Mouse (Mus musculus): ENCODE results near the gene Fancd2os. TPM values are rescaled to one million over a fixed set of nuclear protein-coding genes. Genes with fewer than 3 reads are reported as not detected.
A peak's percentile ranks its signal among the peaks of the same experiment; 100 is the strongest.

Fancd2os gene
- polyA plus RNA-seq (2015; fragmentation: Nextera tagmentation; extraction: Ambion mirVana): not detected in 2 replicates

DNA sequence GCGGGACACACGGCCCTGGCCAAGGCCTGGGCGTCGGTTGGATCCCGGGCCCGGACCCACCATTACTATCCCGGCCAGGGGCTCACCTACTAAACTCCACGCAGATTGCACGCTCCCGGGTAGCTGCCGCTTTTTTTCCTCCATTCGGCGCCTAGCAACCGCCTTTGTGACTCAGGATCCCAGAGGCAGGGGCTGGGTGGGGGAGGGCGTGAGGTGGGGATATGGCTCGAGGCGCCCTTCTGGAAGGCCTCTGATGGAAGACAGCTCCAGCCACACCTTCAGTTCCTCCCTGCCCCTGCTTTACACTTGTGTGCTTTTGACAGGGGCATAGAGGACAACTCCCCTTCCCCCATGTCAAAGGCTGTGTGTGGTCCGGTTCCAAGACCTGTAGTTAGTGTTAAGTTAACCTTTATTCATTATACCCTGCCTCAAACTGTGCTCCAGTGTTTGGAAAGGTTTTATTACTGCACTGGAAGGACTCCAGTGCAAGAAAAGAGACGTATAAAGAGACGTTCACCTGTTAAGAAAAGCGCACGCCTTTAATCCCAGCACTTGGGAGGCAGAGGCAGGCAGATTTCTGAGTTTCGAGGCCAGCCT lies at the start of gene Fancd2os:
Gene Fancd2os (minus strand): TSS at position 173 of the 597 bp plus-strand sequence.
- 43% methylated on average over 23 of the region's 23 CpGs for WGBS

DNA sequence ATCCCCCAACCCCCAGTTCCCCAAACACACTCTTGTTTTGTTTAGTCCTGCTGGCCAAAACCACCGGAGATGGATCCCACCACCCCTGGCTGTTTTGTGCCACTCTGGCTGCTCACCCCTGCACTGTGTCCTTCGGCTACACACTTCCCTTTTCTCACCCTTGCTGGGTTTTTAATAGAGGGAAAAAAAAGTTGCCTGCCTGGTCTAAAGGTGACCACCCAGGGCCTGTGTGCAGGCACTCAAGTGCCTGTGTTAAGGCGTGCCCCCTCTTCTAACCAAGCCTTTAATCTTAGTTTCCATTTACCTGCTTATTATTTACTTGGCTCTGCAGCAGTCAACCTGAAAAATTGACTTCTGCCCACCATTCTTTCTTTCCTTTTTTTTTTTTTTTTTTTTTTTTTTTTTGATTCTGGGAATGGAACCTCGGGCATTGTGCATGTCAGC lies 49.7 kb upstream of the Fancd2os start:
- Histone ChIP-seq H3K4me1 (replicated peaks; ENCODE audit: control insufficient read depth, insufficient read depth) (no peaks in the 10 kb centered on the region), H3K36me3 (ENCODE audit: control insufficient read depth, insufficient read depth, low read length) (peaks cover 3% of the 10 kb centered on the region; the same call in 1 of the 2 replicates), H3K4me3 (ENCODE audit: low read depth, low read length) (no peak overlapping the region), H3K27me3 (ENCODE audit: control insufficient read depth, insufficient read depth, low read length) (no peaks in the 10 kb centered on the region), H3K27ac (replicated peaks) (no peak overlapping the region), H3K4me2 (replicated peaks; ENCODE audit: low read depth) (no peak overlapping the region), H3K9me3 (ENCODE audit: control insufficient read depth, low read length) (no peaks in the 10 kb centered on the region), H3K9ac (ENCODE audit: low read length) (no peak overlapping the region)
- 70% methylated on average over 4 of the region's 4 CpGs for WGBS
- DNase-seq (ENCODE audit: low spot score): no peak
- ATAC-seq (ENCODE audit: low FRiP score, low TSS enrichment): no peak
- TF ChIP-seq EP300 (optimal IDR thresholded peaks at IDR 0.05) (no peak), CTCF (IDR thresholded peaks at IDR 0.05; ENCODE audit: low read depth) (no peak)

More for the DNA sequence above, at the start of gene Fancd2os:
- no peak within 1 kb of the TSS for H3K4me3 ChIP-seq (ENCODE audit: low read depth, low read length)
- H3K9me3 ChIP-seq (ENCODE audit: control insufficient read depth, low read length): no peaks in the 10 kb centered on the region
- H3K4me2 ChIP-seq (replicated peaks; ENCODE audit: low read depth): no peak within 1 kb of the TSS
- no peak within 1 kb of the TSS; the same call in 1 of the 2 replicates for H3K9ac ChIP-seq (ENCODE audit: low read length)
- no peak within 1 kb of the TSS for H3K27ac ChIP-seq (replicated peaks)
- H3K4me1 ChIP-seq (replicated peaks; ENCODE audit: control insufficient read depth, insufficient read depth): 0 out of 2 replicates have a peak, but pooled peaks cover 2% of the 10 kb centered on the region
- DNase-seq (ENCODE audit: low spot score): no peak
- H3K27me3 ChIP-seq (ENCODE audit: control insufficient read depth, insufficient read depth, low read length): no peaks in the 10 kb centered on the region
- no peaks in the 10 kb centered on the region for H3K36me3 ChIP-seq (ENCODE audit: control insufficient read depth, insufficient read depth, low read length)
- no peak for TF ChIP-seq CTCF (IDR thresholded peaks at IDR 0.05; ENCODE audit: low read depth)
- TF ChIP-seq EP300 (optimal IDR thresholded peaks at IDR 0.05): no peak
- ATAC-seq (ENCODE audit: low FRiP score, low TSS enrichment): no peak

DNA sequence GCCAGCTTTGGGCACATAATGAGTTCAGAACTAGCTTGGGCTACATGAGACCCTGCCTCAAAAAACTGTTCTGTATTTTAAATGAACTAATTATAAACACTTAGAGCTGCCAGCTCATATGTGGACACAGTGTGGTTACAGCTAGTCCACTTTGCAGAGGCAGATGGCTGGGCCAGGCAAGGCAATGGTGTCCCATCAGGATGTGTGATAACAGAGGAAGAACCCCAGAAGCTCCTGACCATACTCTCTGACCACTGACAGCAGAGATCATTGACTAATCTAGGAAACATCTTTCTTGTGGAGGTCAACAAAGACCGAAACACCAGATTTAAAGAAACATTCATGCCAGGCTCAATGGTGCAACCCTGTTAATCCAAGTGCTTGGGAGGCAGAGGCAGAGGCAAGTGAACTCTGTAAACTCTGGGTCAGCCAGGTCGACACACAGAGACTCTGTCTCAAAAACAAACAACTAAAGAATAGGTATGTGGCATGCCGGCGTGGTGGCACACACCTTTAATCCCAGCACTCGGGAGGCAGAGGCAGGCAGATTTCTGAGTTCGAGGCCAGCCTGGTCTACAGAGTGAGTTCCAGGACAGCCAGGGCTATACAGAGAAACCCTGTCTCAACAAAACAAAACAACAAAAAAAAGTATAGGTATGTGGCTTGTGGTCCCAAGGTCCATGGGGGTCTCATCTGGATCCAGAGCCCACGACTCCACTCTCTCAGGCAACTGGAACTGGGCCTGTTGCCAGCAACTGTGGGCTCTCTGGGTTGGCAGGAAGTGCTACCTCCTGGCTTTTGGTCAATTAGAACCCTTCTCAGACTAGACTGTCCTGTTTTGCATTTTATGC lies 49.1 kb upstream of the Fancd2os start:
- DNase-seq (ENCODE audit: low spot score) (no peak), ATAC-seq (ENCODE audit: low FRiP score, low TSS enrichment) (no peak)
- H3K4me2 ChIP-seq (replicated peaks; ENCODE audit: low read depth): no peak overlapping the region
- peaks cover 3% of the 10 kb centered on the region; the same call in 1 of the 2 replicates for H3K36me3 ChIP-seq (ENCODE audit: control insufficient read depth, insufficient read depth, low read length)
- H3K9ac ChIP-seq (ENCODE audit: low read length): no peak overlapping the region
- no peaks in the 10 kb centered on the region for H3K9me3 ChIP-seq (ENCODE audit: control insufficient read depth, low read length)
- TF ChIP-seq CTCF (IDR thresholded peaks at IDR 0.05; ENCODE audit: low read depth) (no peak), EP300 (optimal IDR thresholded peaks at IDR 0.05) (no peak)
- H3K4me1 ChIP-seq (replicated peaks; ENCODE audit: control insufficient read depth, insufficient read depth): no peaks in the 10 kb centered on the region
- no peak overlapping the region for H3K27ac ChIP-seq (replicated peaks)
- no peak overlapping the region for H3K4me3 ChIP-seq (ENCODE audit: low read depth, low read length)
- H3K27me3 ChIP-seq (ENCODE audit: control insufficient read depth, insufficient read depth, low read length): no peaks in the 10 kb centered on the region
- 73% methylated on average over 7 of the region's 7 CpGs for WGBS

DNA sequence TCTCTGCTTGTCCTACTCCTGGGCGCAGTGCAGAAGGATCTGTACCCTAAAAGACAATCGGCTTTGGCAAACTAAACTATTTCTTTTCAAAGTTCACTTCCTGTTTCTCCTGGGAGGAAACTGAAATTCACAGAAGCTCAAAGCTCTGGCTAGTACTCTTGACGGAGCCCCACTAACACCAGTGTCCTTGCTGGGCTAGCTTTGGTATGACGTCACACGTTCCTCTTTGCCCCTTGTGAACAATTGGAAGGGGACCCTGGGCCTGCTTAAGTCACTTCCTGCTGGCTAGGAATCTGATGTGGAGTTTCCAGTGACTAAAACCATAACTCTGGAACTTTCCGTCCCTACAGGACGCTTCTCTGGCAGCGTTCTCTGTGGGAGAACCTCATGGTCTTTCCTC lies 44.3 kb upstream of the Fancd2os start:
- 64% methylated on average over 8 of the region's 8 CpGs for WGBS
- Histone ChIP-seq H3K27ac (replicated peaks) (peak overlapping the region; percentile 63; the same call in 1 of the 2 replicates), H3K27me3 (ENCODE audit: control insufficient read depth, insufficient read depth, low read length) (no peaks in the 10 kb centered on the region), H3K9me3 (ENCODE audit: control insufficient read depth, low read length) (no peaks in the 10 kb centered on the region), H3K4me2 (replicated peaks; ENCODE audit: low read depth) (no peak overlapping the region), H3K9ac (ENCODE audit: low read length) (no peak overlapping the region), H3K36me3 (ENCODE audit: control insufficient read depth, insufficient read depth, low read length) (peaks cover 3% of the 10 kb centered on the region; the same call in 1 of the 2 replicates), H3K4me3 (ENCODE audit: low read depth, low read length) (no peak overlapping the region), H3K4me1 (replicated peaks; ENCODE audit: control insufficient read depth, insufficient read depth) (no peaks in the 10 kb centered on the region)
- TF ChIP-seq CTCF (IDR thresholded peaks at IDR 0.05; ENCODE audit: low read depth): no peak
- TF ChIP-seq EP300 (optimal IDR thresholded peaks at IDR 0.05): no peak
- no peak for DNase-seq (ENCODE audit: low spot score)
- no peak for ATAC-seq (ENCODE audit: low FRiP score, low TSS enrichment)

DNA sequence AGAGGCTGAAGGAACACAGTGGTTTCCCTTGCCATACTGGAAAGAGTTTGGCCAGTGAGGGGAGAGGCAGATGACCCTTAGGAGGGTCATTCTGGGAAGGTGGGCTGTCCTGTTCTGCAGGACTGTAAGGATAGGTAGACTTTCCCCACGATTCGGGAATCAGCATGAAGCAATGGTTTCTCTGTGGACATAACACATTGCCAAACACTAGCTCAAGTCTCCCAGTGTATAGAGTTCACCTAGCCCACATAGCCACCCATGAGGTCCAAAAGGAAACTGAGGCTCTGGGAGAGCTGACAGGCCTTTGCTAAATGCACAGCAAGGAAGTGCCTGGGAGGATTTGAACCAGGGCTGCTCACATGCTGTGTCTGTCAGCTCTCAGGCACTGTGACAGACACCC lies 43.5 kb upstream of the Fancd2os start:
- ATAC-seq (ENCODE audit: low FRiP score, low TSS enrichment) (no peak), DNase-seq (ENCODE audit: low spot score) (no peak)
- 0 out of 2 replicates have a peak overlapping the region, but pooled peaks have one; percentile 58 for H3K27ac ChIP-seq (replicated peaks)
- H3K27me3 ChIP-seq (ENCODE audit: control insufficient read depth, insufficient read depth, low read length): no peaks in the 10 kb centered on the region
- WGBS: 93% methylated on average over 2 of the region's 2 CpGs
- H3K36me3 ChIP-seq (ENCODE audit: control insufficient read depth, insufficient read depth, low read length): peaks cover 3% of the 10 kb centered on the region; the same call in 1 of the 2 replicates
- H3K9me3 ChIP-seq (ENCODE audit: control insufficient read depth, low read length): no peaks in the 10 kb centered on the region
- no peak overlapping the region for H3K4me3 ChIP-seq (ENCODE audit: low read depth, low read length)
- H3K9ac ChIP-seq (ENCODE audit: low read length): no peak overlapping the region
- no peaks in the 10 kb centered on the region for H3K4me1 ChIP-seq (replicated peaks; ENCODE audit: control insufficient read depth, insufficient read depth)
- H3K4me2 ChIP-seq (replicated peaks; ENCODE audit: low read depth): no peak overlapping the region
- TF ChIP-seq CTCF (IDR thresholded peaks at IDR 0.05; ENCODE audit: low read depth): no peak
- TF ChIP-seq EP300 (optimal IDR thresholded peaks at IDR 0.05): no peak
